Mouse (Mus musculus) stomach, embryonic 16.5 days (tissue): ENCODE measurements at regions not wholly inside any gene's neighbourhood (a gene's known extent, or its start where the extent isn't known, plus 50 kb on each side); places are given as distances from the start of the nearest gene placed in this dataset.
A peak's percentile ranks its signal among the peaks of the same experiment; 100 is the strongest.

Experiments used
- ATAC-seq: fragments of 200-750 bp; cut with Nextera tagmentation; 2 replicates; pipeline ENCODE4 v1.8.0; 2017; ENCODE audit warnings: moderate number of reproducible peaks, moderate TSS enrichment; ENCODE audit not compliant: insufficient read depth, low FRiP score
- H3K27ac ChIP-seq: fragments of 300-500 bp; sonication (generic); 2 replicates; pipeline ENCODE4 v1.5.1; 2014; ENCODE audit warnings: low read length
- H3K27me3 ChIP-seq: fragments of 300-500 bp; sonication (generic); 2 replicates; pipeline ENCODE4 v1.6.1; 2014; ENCODE audit warnings: low read length, control low read depth, mixed read lengths; ENCODE audit not compliant: control insufficient read depth, insufficient read depth
- H3K36me3 ChIP-seq: fragments of 300-500 bp; sonication (generic); 2 replicates; pipeline ENCODE4 v1.6.1; 2014; ENCODE audit warnings: low read length; ENCODE audit not compliant: control insufficient read depth, insufficient read depth
- H3K4me1 ChIP-seq: fragments of 300-500 bp; sonication (generic); 2 replicates; pipeline ENCODE4 v1.6.1; 2014; ENCODE audit warnings: low read length, control low read depth, mixed read lengths; ENCODE audit not compliant: control insufficient read depth, insufficient read depth
- H3K4me2 ChIP-seq: fragments of 300-500 bp; sonication (generic); 2 replicates; pipeline ENCODE4 v1.6.1; 2014; ENCODE audit warnings: low read depth, low read length, mixed read lengths
- H3K4me3 ChIP-seq: fragments of 300-500 bp; sonication (generic); replicated peaks from 2 replicates; pipeline ENCODE4 v1.5.1; 2014; ENCODE audit warnings: mild to moderate bottlenecking, low read length
- H3K9ac ChIP-seq: fragments of 300-500 bp; sonication (generic); 2 replicates; pipeline ENCODE4 v1.6.1; 2014; ENCODE audit warnings: low read length
- H3K9me3 ChIP-seq: fragments of 300-500 bp; sonication (generic); replicated peaks from 2 replicates; pipeline ENCODE4 v1.6.1; 2016; ENCODE audit warnings: low read length, control low read depth; ENCODE audit not compliant: control insufficient read depth
- WGBS: fragments of 180-500 bp; shearing (Covaris S2); extraction: QIAGEN DNeasy Blood & Tissue Kit; methylation state at CpG from one replicate; pipeline ENCODE4 v1.1.7; 2014; 5-methylcytosine and 5-hydroxymethylcytosine counted together

GRCm38 (mm10) chr14:76753734-76754133, 197.0 kb upstream of the Serp2 start:
- Histone ChIP-seq H3K27me3 (no peaks in the 10 kb centered on the region), H3K4me1 (no peaks in the 10 kb centered on the region), H3K9me3 (no peaks in the 10 kb centered on the region), H3K27ac (no peak overlapping the region), H3K36me3 (no peaks in the 10 kb centered on the region), H3K4me2 (no peak overlapping the region), H3K9ac (no peak overlapping the region), H3K4me3 (no peak overlapping the region)
- no peak for ATAC-seq
- WGBS, result 91% methylated on average over 5 of the region's 5 CpGs

- no peak overlapping the region for H3K9ac ChIP-seq
- no peaks in the 10 kb centered on the region for H3K36me3 ChIP-seq
- WGBS, result 82% methylated on average over 7 of the region's 7 CpGs
- no peak overlapping the region for H3K4me3 ChIP-seq
- H3K4me2 ChIP-seq, result no peak overlapping the region
- H3K27me3 ChIP-seq, result no peaks in the 10 kb centered on the region
- ATAC-seq, result no peak; the same call in 1 of the 2 replicates
- H3K9me3 ChIP-seq, result no peaks in the 10 kb centered on the region
- H3K27ac ChIP-seq, result no peak overlapping the region
- 0 out of 2 replicates have a peak, but pooled peaks cover 7% of the 10 kb centered on the region for H3K4me1 ChIP-seq
These were observed 192.5 kb upstream of the Serp2 start for GRCm38 (mm10) chr14:76749178-76749577.

- no peak; the same call in 1 of the 2 replicates for ATAC-seq
These were observed 192.0 kb upstream of the Serp2 start for GRCm38 (mm10) chr14:76748711-76749110.

GRCm38 (mm10) chr14:76747814-76748213, 191.1 kb upstream of the Serp2 start:
- H3K27ac ChIP-seq, result no peak overlapping the region
- H3K36me3 ChIP-seq, result no peaks in the 10 kb centered on the region
- H3K27me3 ChIP-seq, result no peaks in the 10 kb centered on the region
- H3K4me3 ChIP-seq, result no peak overlapping the region
- 90% methylated on average over 5 of the region's 5 CpGs for WGBS
- no peak for ATAC-seq
- H3K4me2 ChIP-seq, result no peak overlapping the region
- H3K9ac ChIP-seq, result no peak overlapping the region
- 0 out of 2 replicates have a peak, but pooled peaks cover 7% of the 10 kb centered on the region for H3K4me1 ChIP-seq
- no peaks in the 10 kb centered on the region for H3K9me3 ChIP-seq

More at GRCm38 (mm10) chr14:76748711-76749110, 192.0 kb upstream of the Serp2 start:
- Histone ChIP-seq H3K36me3 (no peaks in the 10 kb centered on the region), H3K4me1 (0 out of 2 replicates have a peak, but pooled peaks cover 7% of the 10 kb centered on the region), H3K27me3 (no peaks in the 10 kb centered on the region), H3K9ac (no peak overlapping the region), H3K9me3 (no peaks in the 10 kb centered on the region), H3K4me3 (no peak overlapping the region), H3K27ac (no peak overlapping the region), H3K4me2 (no peak overlapping the region)
- WGBS, result 88% methylated on average over 2 of the region's 2 CpGs

GRCm38 (mm10) chr14:76746282-76746681, 189.6 kb upstream of the Serp2 start:
- Histone ChIP-seq H3K27ac (no peak overlapping the region), H3K4me3 (no peak overlapping the region), H3K36me3 (no peaks in the 10 kb centered on the region), H3K27me3 (no peaks in the 10 kb centered on the region), H3K9me3 (no peaks in the 10 kb centered on the region), H3K4me1 (0 out of 2 replicates have a peak, but pooled peaks cover 7% of the 10 kb centered on the region), H3K9ac (no peak overlapping the region), H3K4me2 (no peak overlapping the region)
- ATAC-seq, result no peak
- 86% methylated on average over 10 of the region's 10 CpGs for WGBS

- no peak overlapping the region for H3K4me3 ChIP-seq
- H3K9ac ChIP-seq, result peak overlapping the region; percentile 22; the same call in 1 of the 2 replicates
- ATAC-seq, result peak; percentile 90
- H3K36me3 ChIP-seq, result no peaks in the 10 kb centered on the region
- 0 out of 2 replicates have a peak overlapping the region, but pooled peaks have one; percentile 14 for H3K4me2 ChIP-seq
- H3K27me3 ChIP-seq, result no peaks in the 10 kb centered on the region
- H3K27ac ChIP-seq, result peak overlapping the region; percentile 26; the same call in 1 of the 2 replicates
- no peaks in the 10 kb centered on the region for H3K9me3 ChIP-seq
- 35% methylated on average over 23 of the region's 23 CpGs for WGBS
- 0 out of 2 replicates have a peak, but pooled peaks cover 7% of the 10 kb centered on the region for H3K4me1 ChIP-seq
These were observed 188.2 kb upstream of the Serp2 start for GRCm38 (mm10) chr14:76744674-76745433.

- Histone ChIP-seq H3K9me3 (no peaks in the 10 kb centered on the region), H3K36me3 (no peaks in the 10 kb centered on the region), H3K4me2 (no peak overlapping the region), H3K9ac (no peak overlapping the region), H3K27ac (no peak overlapping the region), H3K4me3 (no peak overlapping the region), H3K27me3 (no peaks in the 10 kb centered on the region), H3K4me1 (0 out of 2 replicates have a peak, but pooled peaks cover 7% of the 10 kb centered on the region)
- ATAC-seq, result no peak
- 72% methylated on average over 5 of the region's 5 CpGs for WGBS
These were observed 185.6 kb upstream of the Serp2 start for GRCm38 (mm10) chr14:76742297-76742696.

GRCm38 (mm10) chr14:76739836-76740597, 183.3 kb upstream of the Serp2 start:
- no peak overlapping the region for H3K27ac ChIP-seq
- H3K36me3 ChIP-seq, result no peaks in the 10 kb centered on the region
- H3K27me3 ChIP-seq, result no peaks in the 10 kb centered on the region
- no peak overlapping the region for H3K4me3 ChIP-seq
- H3K9me3 ChIP-seq, result no peaks in the 10 kb centered on the region
- H3K9ac ChIP-seq, result no peak overlapping the region
- 68% methylated on average over 25 of the region's 25 CpGs for WGBS
- 0 out of 2 replicates have a peak, but pooled peaks cover 4% of the 10 kb centered on the region for H3K4me1 ChIP-seq
- no peak for ATAC-seq
- H3K4me2 ChIP-seq, result no peak overlapping the region

- H3K27ac ChIP-seq, result no peak overlapping the region
- no peak overlapping the region for H3K4me2 ChIP-seq
- H3K4me1 ChIP-seq, result peaks cover 18% of the 10 kb centered on the region
- no peaks in the 10 kb centered on the region for H3K9me3 ChIP-seq
- H3K27me3 ChIP-seq, result no peaks in the 10 kb centered on the region
- H3K36me3 ChIP-seq, result no peaks in the 10 kb centered on the region
- ATAC-seq, result no peak
- H3K4me3 ChIP-seq, result no peak overlapping the region
- no peak overlapping the region for H3K9ac ChIP-seq
- WGBS, result 90% methylated on average over 5 of the region's 5 CpGs
These were observed 179.3 kb upstream of the Serp2 start for GRCm38 (mm10) chr14:76735997-76736396.
